Mouse (Mus musculus) ES-E14 (cell line): Measurements from ENCODE around the gene Gtf3c5. TPM values are rescaled to one million over a fixed set of nuclear protein-coding genes. Genes with fewer than 3 reads are reported as not detected.

ENCODE experiments used
- DNase-seq: peaks from one replicate; pipeline ENCODE4 v3.0.0-alpha.2; 2013; ENCODE audit warnings: low read depth, low spot score
- H3K27ac ChIP-seq: 2 replicates; pipeline ENCODE4 v1.5.1; 2012; ENCODE audit warnings: low read depth, mild to moderate bottlenecking, low read length, moderate library complexity, mixed read lengths; ENCODE audit not compliant: poor library complexity, insufficient read depth, severe bottlenecking
- H3K36me3 ChIP-seq: 2 replicates; pipeline ENCODE4 v1.6.1; 2012; ENCODE audit warnings: mild to moderate bottlenecking, low read length, moderate library complexity, mixed read lengths; ENCODE audit not compliant: control insufficient read depth, poor library complexity, insufficient read depth, severe bottlenecking
- H3K4me1 ChIP-seq, 2 experiments: fragments of 150-350 bp in 1 of 2; sonication (generic) in 1 of 2; 2 replicates each; pipeline ENCODE4 v1.6.1; 2012; ENCODE audit warnings: low read length in 2 of 2, mild to moderate bottlenecking in 1 of 2, mixed read lengths in 1 of 2; ENCODE audit not compliant: control insufficient read depth in 2 of 2, insufficient read depth in 2 of 2, poor library complexity in 1 of 2
- H3K4me3 ChIP-seq, 2 experiments: fragments of 150-350 bp in 1 of 2; sonication (generic) in 1 of 2; 2 replicates each; pipeline ENCODE4 v1.5.1; 2012; ENCODE audit warnings: low read length in 2 of 2, low read depth in 1 of 2, mild to moderate bottlenecking in 1 of 2, mixed read lengths in 1 of 2; ENCODE audit not compliant: insufficient read depth in 1 of 2, poor library complexity in 1 of 2, severe bottlenecking in 1 of 2
- H3K9ac ChIP-seq: 2 replicates; pipeline ENCODE4 v1.6.1; 2012; ENCODE audit warnings: low read depth, mild to moderate bottlenecking, low read length, mixed read lengths; ENCODE audit not compliant: poor library complexity, insufficient read depth, severe bottlenecking
- H3K9me3 ChIP-seq: fragments of 150-350 bp; sonication (generic); 2 replicates; pipeline ENCODE4 v1.6.1; 2012; ENCODE audit warnings: low read depth, mild to moderate bottlenecking, low read length; ENCODE audit not compliant: control insufficient read depth, insufficient read depth
- CHD2 ChIP-seq: IDR thresholded peaks from 2 replicates; pipeline ENCODE4 v1.6.1; 2014; ENCODE audit warnings: mild to moderate bottlenecking, low read depth, low read length, inconsistent platforms
- HCFC1 ChIP-seq: IDR thresholded peaks from 2 replicates; pipeline ENCODE4 v1.6.1; 2012; ENCODE audit warnings: low read length, inconsistent platforms, borderline replicate concordance; ENCODE audit not compliant: insufficient read depth
- MAFK ChIP-seq: IDR thresholded peaks from 2 replicates; pipeline ENCODE4 v1.6.1; 2014; ENCODE audit warnings: mild to moderate bottlenecking, low read depth, low read length, inconsistent platforms; ENCODE audit not compliant: insufficient read depth
- ZC3H11A ChIP-seq: IDR thresholded peaks from 2 replicates; pipeline ENCODE4 v1.6.1; 2012; ENCODE audit warnings: low read depth, mild to moderate bottlenecking, inconsistent platforms, low read length, borderline replicate concordance
- ZNF384 ChIP-seq: IDR thresholded peaks from 2 replicates; pipeline ENCODE4 v1.6.1; 2012; ENCODE audit warnings: low read depth, low read length, inconsistent platforms
- in situ Hi-C, 2 experiments: fragments of 600-800 bp; cut with MboI; formaldehyde crosslinking; loops; one replicate each; pipeline ENCODE4 v1.15.1; 2025; ENCODE audit warnings: low sequenced_read_pairs in 2 of 2, inconsistent platforms in 1 of 2; ENCODE audit not compliant: unreplicated experiment in 2 of 2
- total RNA-seq: library from RNA; depleted of rRNA; stranded (reverse); fragments of 300-350 nt; gene quantifications from 2 replicates; pipeline ENCODE4 v1.2.3, GENCODE M21; 2012

Gene Gtf3c5
- total RNA-seq, 1 experiment: 20.0 TPM

- H3K9ac ChIP-seq: no peak overlapping the region
- in situ Hi-C loops: no loop called here
- H3K4me1 ChIP-seq: peaks cover 0 to 37% of the 10 kb centered on the region in 2 experiments; a peak in 2 of 4 replicates
- H3K27ac ChIP-seq: no peak overlapping the region
- no peaks in the 10 kb centered on the region for H3K9me3 ChIP-seq
- no peak for TF ChIP-seq CHD2
- TF ChIP-seq HCFC1: no peak
- TF ChIP-seq ZNF384: no peak
- TF ChIP-seq MAFK: no peak
- TF ChIP-seq ZC3H11A: no peak
- DNase-seq: no peak
- H3K4me3 ChIP-seq: no peak overlapping the region
- no peaks in the 10 kb centered on the region for H3K36me3 ChIP-seq
These were observed 27.3 kb upstream of the Gtf3c5 start for GRCm38 (mm10) chr2:28610716-28611406.

- Histone ChIP-seq H3K4me1 (peaks cover 0 to 38% of the 10 kb centered on the region in 2 experiments; a peak in 2 of 4 replicates), H3K36me3 (no peaks in the 10 kb centered on the region), H3K27ac (no peak overlapping the region), H3K4me3 (no peak overlapping the region), H3K9me3 (no peaks in the 10 kb centered on the region), H3K9ac (no peak overlapping the region)
- DNase-seq: no peak
- in situ Hi-C loops: no loop called here
- TF ChIP-seq HCFC1 (no peak), ZNF384 (no peak), MAFK (no peak), ZC3H11A (no peak), CHD2 (no peak)
These were observed 26.3 kb upstream of the Gtf3c5 start for GRCm38 (mm10) chr2:28609851-28610250.

GRCm38 (mm10) chr2:28607341-28608165 lies 24.0 kb upstream of the Gtf3c5 start:
- peak; percentile 89 for DNase-seq
- TF ChIP-seq MAFK (no peak), CHD2 (no peak), ZC3H11A (no peak), ZNF384 (no peak), HCFC1 (no peak)

GRCm38 (mm10) chr2:28606601-28607340 lies 23.2 kb upstream of the Gtf3c5 start:
- H3K27ac ChIP-seq: peak overlapping the region; percentile 26; the same call in 1 of the 2 replicates
- in situ Hi-C loops: no loop called here
- TF ChIP-seq ZNF384 (no peak), ZC3H11A (no peak), MAFK (no peak), CHD2 (no peak), HCFC1 (no peak)
- H3K4me3 ChIP-seq: no peak overlapping the region
- H3K4me1 ChIP-seq: peaks cover 0 to 30% of the 10 kb centered on the region in 2 experiments; a peak in 2 of 4 replicates
- DNase-seq: no peak
- no peaks in the 10 kb centered on the region for H3K9me3 ChIP-seq
- H3K9ac ChIP-seq: peak overlapping the region; percentile 24; the same call in 1 of the 2 replicates
- H3K36me3 ChIP-seq: no peaks in the 10 kb centered on the region

More at GRCm38 (mm10) chr2:28607341-28608165, 24.0 kb upstream of the Gtf3c5 start:
- Histone ChIP-seq H3K9ac (no peak overlapping the region), H3K36me3 (no peaks in the 10 kb centered on the region), H3K4me1 (peaks cover 0 to 35% of the 10 kb centered on the region in 2 experiments; a peak in 2 of 4 replicates), H3K9me3 (no peaks in the 10 kb centered on the region), H3K4me3 (no peak overlapping the region), H3K27ac (peak overlapping the region; percentile 64)
- in situ Hi-C loops: no loop called here
